Mouse (Mus musculus) hindbrain, embryonic 14.5 days (tissue): ENCODE results near the gene Cdh1. TPM values are rescaled to one million over a fixed set of nuclear protein-coding genes. Genes with fewer than 3 reads are reported as not detected.

ENCODE experiments used
- ATAC-seq: fragments of 200-750 bp; cut with Nextera tagmentation; 2 replicates; pipeline ENCODE4 v1.8.0; 2017; ENCODE audit warnings: moderate number of reproducible peaks, mild to moderate bottlenecking, moderate TSS enrichment, moderate library complexity; ENCODE audit not compliant: low FRiP score
- DNase-seq: peaks from one replicate; pipeline ENCODE4 v3.0.0-alpha.2; 2015; ENCODE audit warnings: low spot score
- H3K27ac ChIP-seq: fragments of 300-500 bp; sonication (generic); 2 replicates; pipeline ENCODE4 v1.5.1; 2014; ENCODE audit warnings: mild to moderate bottlenecking, moderate library complexity
- H3K27me3 ChIP-seq: fragments of 300-500 bp; sonication (generic); 2 replicates; pipeline ENCODE4 v1.6.1; 2014; ENCODE audit warnings: mild to moderate bottlenecking, low read length, mixed read lengths; ENCODE audit not compliant: control insufficient read depth, insufficient read depth
- H3K36me3 ChIP-seq: fragments of 300-500 bp; sonication (generic); replicated peaks from 2 replicates; pipeline ENCODE4 v1.6.1; 2014; ENCODE audit not compliant: control insufficient read depth, insufficient read depth
- H3K4me1 ChIP-seq: fragments of 300-500 bp; sonication (generic); replicated peaks from 2 replicates; pipeline ENCODE4 v1.6.1; 2014; ENCODE audit warnings: antibody characterized with exemption, low read length, mixed read lengths; ENCODE audit not compliant: control insufficient read depth, insufficient read depth
- H3K4me2 ChIP-seq: fragments of 300-500 bp; sonication (generic); replicated peaks from 2 replicates; pipeline ENCODE4 v1.6.1; 2014; ENCODE audit warnings: mild to moderate bottlenecking, moderate library complexity
- H3K4me3 ChIP-seq: fragments of 300-500 bp; sonication (generic); replicated peaks from 2 replicates; pipeline ENCODE4 v1.5.1; 2014; ENCODE audit warnings: mild to moderate bottlenecking, low read length
- H3K9ac ChIP-seq: fragments of 300-500 bp; sonication (generic); 2 replicates; pipeline ENCODE4 v1.6.1; 2014
- H3K9me3 ChIP-seq: fragments of 300-500 bp; sonication (generic); 2 replicates; pipeline ENCODE4 v1.6.1; 2016; ENCODE audit warnings: low read length; ENCODE audit not compliant: control insufficient read depth
- WGBS: fragments of 180-500 bp; shearing (Covaris S2); extraction: QIAGEN DNeasy Blood & Tissue Kit; methylation state at CpG from one replicate; pipeline ENCODE4 v1.1.7; 2014; 5-methylcytosine and 5-hydroxymethylcytosine counted together
- polyA plus RNA-seq: library from polyadenylated mRNA; unstranded; fragments of >200 nt; fragmentation: Nextera tagmentation; extraction: Ambion mirVana; gene quantifications from 2 replicates; pipeline ENCODE4 v1.2.1, GENCODE M21; 2014

The Cdh1 gene
- polyA plus RNA-seq, 1 experiment from 2014 or later = 1.5 TPM

DNA sequence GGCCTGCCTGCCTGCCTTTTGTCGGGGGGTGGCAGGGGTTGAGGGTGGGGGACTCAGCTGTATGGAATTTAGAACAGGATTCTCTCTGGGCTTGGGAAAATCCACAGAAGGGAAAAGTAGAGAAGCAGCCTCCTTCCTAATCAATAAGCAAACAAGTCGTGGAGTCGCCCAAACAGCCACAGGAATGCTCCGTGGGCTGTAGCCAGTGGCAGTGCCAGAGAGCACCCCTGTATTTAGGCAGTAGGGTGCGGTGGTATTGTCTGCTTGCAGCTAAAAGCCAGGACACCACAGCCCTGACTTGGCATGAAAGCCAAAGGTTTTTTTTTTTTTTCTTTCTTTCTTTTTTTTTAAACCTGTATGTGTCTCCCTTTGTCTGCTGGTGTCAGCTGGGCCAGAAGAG, 37.8 kb downstream of the Cdh1 start:
- ATAC-seq (no peak), DNase-seq (no peak)
- no peaks in the 10 kb centered on the region for H3K36me3 ChIP-seq
- WGBS = 84% methylated on average over 5 of the region's 5 CpGs
- H3K9ac ChIP-seq = no peak overlapping the region
- no peaks in the 10 kb centered on the region for H3K27me3 ChIP-seq
- H3K4me2 ChIP-seq = no peak overlapping the region
- no peaks in the 10 kb centered on the region for H3K4me1 ChIP-seq
- no peak overlapping the region for H3K27ac ChIP-seq
- no peak overlapping the region for H3K4me3 ChIP-seq
- H3K9me3 ChIP-seq = no peaks in the 10 kb centered on the region

DNA sequence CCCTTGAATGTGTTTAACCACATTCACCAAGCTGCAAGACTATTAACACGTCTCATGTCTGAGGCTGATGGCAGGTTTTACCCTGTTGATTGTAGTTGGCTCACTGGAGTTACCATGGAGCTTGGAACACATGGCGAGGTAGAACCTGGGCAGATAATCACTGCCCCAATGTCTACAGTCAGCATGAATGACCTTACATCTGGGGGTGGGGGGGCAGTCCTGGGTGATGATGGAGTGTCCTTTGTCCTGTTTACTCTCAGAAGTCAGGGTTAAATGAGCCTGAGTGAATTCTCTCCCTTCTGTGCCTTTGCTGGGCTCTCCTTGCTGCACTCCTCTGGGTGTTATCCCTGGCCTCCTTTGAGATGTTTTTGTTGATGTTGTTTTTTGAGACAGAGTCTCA, 39.0 kb downstream of the Cdh1 start:
- Histone ChIP-seq H3K4me1 (no peaks in the 10 kb centered on the region), H3K9ac (no peak overlapping the region), H3K27ac (no peak overlapping the region), H3K36me3 (no peaks in the 10 kb centered on the region), H3K4me2 (no peak overlapping the region), H3K27me3 (no peaks in the 10 kb centered on the region), H3K4me3 (no peak overlapping the region), H3K9me3 (no peaks in the 10 kb centered on the region)
- ATAC-seq (no peak), DNase-seq (no peak)
- WGBS = 55% methylated on average over 2 of the region's 2 CpGs

DNA sequence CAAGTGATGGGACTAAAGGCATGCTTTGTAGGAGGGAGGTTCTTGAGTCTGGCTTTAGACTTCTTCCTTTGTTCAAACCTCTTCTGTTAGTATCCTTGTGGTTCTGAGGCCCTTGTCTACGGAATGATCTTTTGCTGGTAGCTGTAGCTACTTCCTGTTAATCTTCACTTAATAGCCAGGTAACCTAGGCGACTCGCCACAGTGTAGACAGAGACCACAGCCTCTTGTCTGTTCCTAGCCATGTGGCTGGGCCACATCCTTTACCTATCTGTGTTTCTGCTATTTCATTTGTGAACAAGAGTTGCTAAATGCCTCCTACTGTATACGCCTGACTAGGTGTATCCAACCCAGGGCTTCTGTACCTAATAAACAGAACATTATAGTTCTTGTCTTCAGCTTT, 39.9 kb downstream of the Cdh1 start:
- Histone ChIP-seq H3K27ac (no peak overlapping the region), H3K4me1 (no peaks in the 10 kb centered on the region), H3K36me3 (no peaks in the 10 kb centered on the region), H3K9me3 (no peaks in the 10 kb centered on the region), H3K27me3 (no peaks in the 10 kb centered on the region), H3K4me2 (no peak overlapping the region), H3K9ac (no peak overlapping the region), H3K4me3 (no peak overlapping the region)
- WGBS = 93% methylated on average over 4 of the region's 4 CpGs
- no peak for DNase-seq
- ATAC-seq = no peak

DNA sequence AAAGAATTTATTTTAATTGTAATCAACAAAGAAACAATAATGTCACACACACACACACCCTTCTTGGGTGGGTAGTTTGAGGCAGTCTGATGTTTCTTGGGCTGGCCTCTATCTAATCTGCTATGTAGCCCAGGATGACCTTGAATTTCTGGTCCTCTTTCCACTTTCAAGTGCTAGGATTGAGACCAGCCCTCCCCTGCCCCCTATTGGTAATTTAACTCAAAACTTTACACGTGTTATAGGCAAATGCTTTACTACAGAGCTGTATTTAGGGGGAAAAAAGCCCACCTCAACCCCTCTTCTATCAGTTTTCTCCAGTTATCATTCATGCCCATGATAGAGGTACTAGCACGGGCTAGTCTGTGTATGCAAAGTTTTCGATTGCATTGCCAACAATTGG, 41.8 kb downstream of the Cdh1 start:
- no peaks in the 10 kb centered on the region for H3K27me3 ChIP-seq
- no peak overlapping the region for H3K27ac ChIP-seq
- no peaks in the 10 kb centered on the region for H3K9me3 ChIP-seq
- 76% methylated on average over 3 of the region's 3 CpGs for WGBS
- H3K4me1 ChIP-seq = no peaks in the 10 kb centered on the region
- H3K36me3 ChIP-seq = no peaks in the 10 kb centered on the region
- DNase-seq (no peak), ATAC-seq (no peak)
- no peak overlapping the region for H3K4me2 ChIP-seq
- H3K9ac ChIP-seq = no peak overlapping the region
- no peak overlapping the region for H3K4me3 ChIP-seq

DNA sequence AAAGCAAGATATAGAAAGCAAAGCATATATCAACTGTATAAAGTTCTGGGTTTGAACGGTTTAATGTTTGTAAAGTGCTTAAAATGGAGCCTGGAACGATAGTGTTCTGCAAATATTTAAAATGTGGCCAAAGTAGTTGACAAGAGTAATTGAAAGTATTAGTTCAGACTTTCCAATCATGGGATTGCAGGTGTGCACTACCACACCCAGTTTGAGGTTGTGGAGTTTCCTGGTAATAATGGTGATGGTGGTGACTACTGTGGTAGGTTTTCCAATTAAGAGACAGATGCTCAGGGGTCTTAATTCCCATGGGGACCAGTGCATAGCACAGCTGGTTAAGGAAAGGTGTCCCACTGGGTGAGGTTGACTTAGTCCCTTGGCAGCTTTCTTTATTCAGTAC, 43.0 kb downstream of the Cdh1 start:
- WGBS = 96% methylated on average over 2 of the region's 2 CpGs
- DNase-seq (no peak), ATAC-seq (no peak)
- Histone ChIP-seq H3K9ac (no peak overlapping the region), H3K4me3 (no peak overlapping the region), H3K36me3 (no peaks in the 10 kb centered on the region), H3K27ac (no peak overlapping the region), H3K9me3 (no peaks in the 10 kb centered on the region), H3K4me2 (no peak overlapping the region), H3K4me1 (no peaks in the 10 kb centered on the region), H3K27me3 (no peaks in the 10 kb centered on the region)

DNA sequence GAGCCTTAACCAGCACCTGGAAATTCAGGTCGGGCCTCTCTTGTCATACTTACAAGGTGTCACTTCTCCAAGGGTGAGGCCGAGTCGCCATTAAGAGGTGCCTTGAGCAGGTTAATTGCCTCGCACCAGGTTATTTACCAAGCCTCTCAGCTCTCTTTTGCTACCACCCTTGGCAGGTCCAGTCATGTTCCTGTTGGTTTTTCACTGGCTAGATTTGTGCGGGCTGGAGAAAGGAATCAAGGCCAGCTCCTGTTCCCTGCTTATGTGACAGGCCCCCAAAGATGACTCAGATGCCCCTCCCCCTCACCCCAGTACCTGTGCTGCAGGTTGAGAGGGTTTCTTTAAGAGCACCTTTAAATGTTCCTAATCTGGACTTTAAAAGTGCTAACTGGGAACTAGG, 43.6 kb downstream of the Cdh1 start:
- Histone ChIP-seq H3K4me3 (no peak overlapping the region), H3K9me3 (no peaks in the 10 kb centered on the region), H3K4me1 (no peaks in the 10 kb centered on the region), H3K27me3 (no peaks in the 10 kb centered on the region), H3K9ac (no peak overlapping the region), H3K4me2 (no peak overlapping the region), H3K36me3 (no peaks in the 10 kb centered on the region), H3K27ac (no peak overlapping the region)
- DNase-seq (no peak), ATAC-seq (no peak)
- WGBS = 87% methylated on average over 5 of the region's 5 CpGs

DNA sequence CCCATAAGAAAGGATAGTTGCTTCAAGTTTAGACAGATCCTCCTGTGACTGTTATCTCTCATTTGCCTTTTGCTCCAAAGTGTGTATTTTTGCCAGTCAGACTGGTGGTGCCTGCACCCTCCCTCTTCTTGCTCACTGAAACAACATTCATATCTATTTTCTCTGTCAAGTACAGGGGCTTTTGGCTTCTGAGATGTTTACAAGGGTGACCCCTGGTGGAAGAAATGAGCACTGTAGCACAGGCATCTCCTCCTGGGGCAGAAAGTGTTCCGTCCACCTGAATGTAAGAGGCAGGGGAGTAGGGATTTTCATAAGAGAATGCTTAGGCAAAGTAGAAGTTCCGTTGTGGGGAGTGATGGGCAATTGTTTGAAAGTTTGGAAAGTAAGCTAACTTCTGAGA, 44.2 kb downstream of the Cdh1 start:
- Histone ChIP-seq H3K9ac (no peak overlapping the region), H3K9me3 (no peaks in the 10 kb centered on the region), H3K36me3 (no peaks in the 10 kb centered on the region), H3K27ac (no peak overlapping the region), H3K4me3 (no peak overlapping the region), H3K4me2 (no peak overlapping the region), H3K27me3 (no peaks in the 10 kb centered on the region), H3K4me1 (no peaks in the 10 kb centered on the region)
- ATAC-seq = no peak
- 35% methylated on average over 2 of the region's 2 CpGs for WGBS
- peak; percentile 88 for DNase-seq

DNA sequence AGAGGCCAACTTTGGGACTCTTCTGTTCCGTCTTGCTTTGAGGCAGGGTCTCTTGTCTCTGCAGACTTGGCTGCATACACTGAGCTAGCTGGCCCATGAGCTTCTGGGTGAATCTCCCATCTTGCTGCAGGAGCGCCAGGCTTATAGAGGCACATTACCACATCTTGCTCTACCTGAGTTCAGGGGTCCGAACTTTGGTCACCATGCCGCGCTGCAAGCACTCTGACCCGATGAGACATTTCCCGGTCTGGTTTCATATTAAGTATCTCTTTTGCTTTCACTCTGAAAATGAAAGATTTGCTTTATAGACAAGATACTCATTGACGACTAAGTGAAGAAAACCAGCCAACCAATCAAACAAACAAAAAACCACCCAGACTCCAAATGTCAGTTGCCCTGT, 45.3 kb downstream of the Cdh1 start:
- H3K4me2 ChIP-seq = no peak overlapping the region
- ATAC-seq = no peak
- no peak overlapping the region for H3K4me3 ChIP-seq
- H3K27me3 ChIP-seq = no peaks in the 10 kb centered on the region
- H3K4me1 ChIP-seq = no peaks in the 10 kb centered on the region
- no peaks in the 10 kb centered on the region for H3K36me3 ChIP-seq
- no peak overlapping the region for H3K9ac ChIP-seq
- H3K27ac ChIP-seq = no peak overlapping the region
- 93% methylated on average over 8 of the region's 8 CpGs for WGBS
- H3K9me3 ChIP-seq = no peaks in the 10 kb centered on the region
- DNase-seq = no peak

DNA sequence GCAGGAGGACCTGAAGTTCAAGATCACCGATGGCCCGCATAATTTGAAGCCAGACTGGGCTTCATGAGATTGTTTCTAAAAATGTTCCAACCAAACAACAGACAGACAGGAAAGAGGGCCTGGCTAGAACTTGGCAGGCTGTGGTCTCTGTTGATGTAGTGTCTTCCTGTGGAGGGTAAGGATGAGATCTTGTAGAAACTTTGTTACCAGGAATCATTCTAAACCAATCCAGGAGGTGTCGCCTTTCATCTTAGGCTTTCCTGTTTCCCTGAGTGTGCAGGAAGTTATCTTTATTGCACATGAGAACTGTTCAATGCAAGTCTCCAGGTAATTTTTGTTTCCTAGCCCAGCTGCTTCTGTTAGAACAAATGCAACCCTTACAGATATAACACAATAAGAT, 48.8 kb downstream of the Cdh1 start:
- ATAC-seq (no peak), DNase-seq (no peak)
- no peak overlapping the region for H3K9ac ChIP-seq
- 92% methylated on average over 3 of the region's 3 CpGs for WGBS
- H3K4me3 ChIP-seq = no peak overlapping the region
- no peaks in the 10 kb centered on the region for H3K9me3 ChIP-seq
- no peaks in the 10 kb centered on the region for H3K4me1 ChIP-seq
- no peak overlapping the region for H3K27ac ChIP-seq
- H3K36me3 ChIP-seq = no peaks in the 10 kb centered on the region
- no peak overlapping the region for H3K4me2 ChIP-seq
- no peaks in the 10 kb centered on the region for H3K27me3 ChIP-seq

DNA sequence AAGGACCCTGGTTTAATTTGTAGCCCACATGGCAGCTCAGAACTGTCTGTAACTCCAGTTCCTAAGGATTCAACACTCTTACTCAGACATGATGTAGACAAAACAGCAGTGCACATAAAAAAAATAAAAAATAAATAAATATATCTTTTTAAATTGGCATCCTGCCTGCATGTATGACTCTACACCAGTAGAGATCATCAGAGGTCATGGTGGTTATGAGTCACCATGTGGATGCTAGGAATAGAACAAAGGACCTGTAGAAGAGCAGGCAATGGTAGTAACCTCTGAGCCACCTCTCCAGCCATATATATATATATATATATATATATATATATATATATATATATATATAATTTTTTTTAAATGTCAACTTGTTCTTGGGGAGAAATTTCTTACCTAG, 52.9 kb downstream of the Cdh1 start:
- H3K27ac ChIP-seq = no peak overlapping the region
- ATAC-seq (no peak), DNase-seq (no peak)
- H3K4me1 ChIP-seq = no peaks in the 10 kb centered on the region
- H3K27me3 ChIP-seq = no peaks in the 10 kb centered on the region
- no peak overlapping the region for H3K9ac ChIP-seq
- no peaks in the 10 kb centered on the region for H3K36me3 ChIP-seq
- no peak overlapping the region for H3K4me3 ChIP-seq
- no peaks in the 10 kb centered on the region for H3K9me3 ChIP-seq
- H3K4me2 ChIP-seq = no peak overlapping the region
